Mouse (Mus musculus) midbrain, embryonic 14.5 days (tissue): Measurements from ENCODE around the gene Gm20517. TPM values are rescaled to one million over a fixed set of nuclear protein-coding genes. Genes with fewer than 3 reads are reported as not detected.

Experiments used
- ATAC-seq: fragments of 200-750 bp; cut with Nextera tagmentation; 2 replicates; pipeline ENCODE4 v1.8.0; 2017; ENCODE audit warnings: moderate number of reproducible peaks, moderate library complexity; ENCODE audit not compliant: low FRiP score, low TSS enrichment
- DNase-seq: peaks from one replicate; pipeline ENCODE4 v3.0.0-alpha.2; 2015
- H3K27ac ChIP-seq: fragments of 300-500 bp; sonication (generic); replicated peaks from 2 replicates; pipeline ENCODE4 v1.5.1; 2014; ENCODE audit warnings: mild to moderate bottlenecking, low read depth, low read length, moderate library complexity
- H3K27me3 ChIP-seq: fragments of 300-500 bp; sonication (generic); 2 replicates; pipeline ENCODE4 v1.6.1; 2014; ENCODE audit warnings: low read length, control low read depth, mixed read lengths; ENCODE audit not compliant: control insufficient read depth, insufficient read depth
- H3K36me3 ChIP-seq: fragments of 300-500 bp; sonication (generic); 2 replicates; pipeline ENCODE4 v1.6.1; 2014; ENCODE audit warnings: low read length, control low read depth; ENCODE audit not compliant: control insufficient read depth, insufficient read depth
- H3K4me1 ChIP-seq: fragments of 300-500 bp; sonication (generic); 2 replicates; pipeline ENCODE4 v1.6.1; 2014; ENCODE audit warnings: mild to moderate bottlenecking, antibody characterized with exemption, low read length, control low read depth; ENCODE audit not compliant: control insufficient read depth, insufficient read depth
- H3K4me2 ChIP-seq: fragments of 300-500 bp; sonication (generic); 2 replicates; pipeline ENCODE4 v1.6.1; 2014; ENCODE audit warnings: mild to moderate bottlenecking, low read length, moderate library complexity
- H3K4me3 ChIP-seq: fragments of 300-500 bp; sonication (generic); replicated peaks from 2 replicates; pipeline ENCODE4 v1.5.1; 2014; ENCODE audit warnings: low read depth, low read length
- H3K9ac ChIP-seq: fragments of 300-500 bp; sonication (generic); replicated peaks from 2 replicates; pipeline ENCODE4 v1.6.1; 2014; ENCODE audit warnings: mild to moderate bottlenecking, low read length, moderate library complexity
- H3K9me3 ChIP-seq: fragments of 300-500 bp; sonication (generic); 2 replicates; pipeline ENCODE4 v1.6.1; 2016; ENCODE audit warnings: low read length, control low read depth, mixed read lengths; ENCODE audit not compliant: control insufficient read depth
- WGBS: fragments of 180-500 bp; shearing (Covaris S2); extraction: QIAGEN DNeasy Blood & Tissue Kit; methylation state at CpG from one replicate; pipeline ENCODE4 v1.1.7; 2014; 5-methylcytosine and 5-hydroxymethylcytosine counted together
- polyA plus RNA-seq: library from polyadenylated mRNA; unstranded; fragments of >200 nt; fragmentation: Nextera tagmentation; extraction: Ambion mirVana; gene quantifications from 2 replicates; pipeline ENCODE4 v1.2.1, GENCODE M21; 2014

Gm20517 gene
- polyA plus RNA-seq, 1 experiment from 2014 or later, result 3.2 TPM

GRCm38 (mm10) chr17:47574028-47574427 is 37.4 kb upstream of the Gm20517 start:
- Histone ChIP-seq H3K9me3 (no peaks in the 10 kb centered on the region), H3K4me2 (no peak overlapping the region), H3K27ac (no peak overlapping the region), H3K9ac (no peak overlapping the region), H3K27me3 (no peaks in the 10 kb centered on the region), H3K36me3 (no peaks in the 10 kb centered on the region), H3K4me3 (no peak overlapping the region), H3K4me1 (no peaks in the 10 kb centered on the region)
- ATAC-seq (no peak), DNase-seq (no peak)
- 78% methylated on average over 8 of the region's 8 CpGs for WGBS

DNA sequence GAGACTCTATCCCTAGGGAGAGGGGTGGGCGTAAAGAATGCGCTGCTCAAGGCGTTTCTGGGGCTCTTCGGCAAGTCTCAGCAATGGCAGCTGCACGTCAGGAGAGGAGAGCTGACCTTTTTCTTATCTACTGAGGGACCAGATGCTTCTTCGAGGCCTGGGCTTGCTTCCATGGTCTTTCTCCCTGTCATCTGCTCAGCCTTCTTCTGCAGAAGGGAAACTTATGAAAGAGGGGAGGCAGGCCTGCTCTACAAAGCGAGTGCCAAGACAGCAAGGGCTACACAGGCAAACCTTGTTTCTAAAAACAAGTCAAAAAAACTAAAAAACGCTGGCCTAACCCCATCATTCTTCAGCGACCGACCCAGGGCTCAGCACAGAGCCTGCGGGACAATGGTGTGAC is 36.6 kb upstream of the Gm20517 start:
- H3K9me3 ChIP-seq, result no peaks in the 10 kb centered on the region

GRCm38 (mm10) chr17:47578655-47579054 is 32.7 kb upstream of the Gm20517 start:
- Histone ChIP-seq H3K27me3 (no peaks in the 10 kb centered on the region), H3K9ac (no peak overlapping the region), H3K36me3 (no peaks in the 10 kb centered on the region), H3K4me3 (no peak overlapping the region), H3K4me1 (no peaks in the 10 kb centered on the region), H3K27ac (no peak overlapping the region), H3K4me2 (no peak overlapping the region), H3K9me3 (no peaks in the 10 kb centered on the region)
- DNase-seq (no peak), ATAC-seq (no peak)
- WGBS, result 88% methylated on average over 6 of the region's 6 CpGs

More for the DNA sequence above, 36.6 kb upstream of the Gm20517 start:
- ATAC-seq (no peak), DNase-seq (peak; percentile 1)
- no peaks in the 10 kb centered on the region for H3K4me1 ChIP-seq
- no peaks in the 10 kb centered on the region for H3K27me3 ChIP-seq
- H3K4me2 ChIP-seq, result no peak overlapping the region
- 73% methylated on average over 11 of the region's 11 CpGs for WGBS
- no peak overlapping the region for H3K27ac ChIP-seq
- no peak overlapping the region for H3K9ac ChIP-seq
- no peak overlapping the region for H3K4me3 ChIP-seq
- H3K36me3 ChIP-seq, result no peaks in the 10 kb centered on the region

- no peak overlapping the region for H3K27ac ChIP-seq
- H3K36me3 ChIP-seq, result no peaks in the 10 kb centered on the region
- H3K4me1 ChIP-seq, result no peaks in the 10 kb centered on the region
- ATAC-seq (no peak), DNase-seq (no peak)
- no peak overlapping the region for H3K4me3 ChIP-seq
- 94% methylated on average over 4 of the region's 4 CpGs for WGBS
- no peak overlapping the region for H3K9ac ChIP-seq
- H3K4me2 ChIP-seq, result no peak overlapping the region
- H3K9me3 ChIP-seq, result no peaks in the 10 kb centered on the region
- H3K27me3 ChIP-seq, result no peaks in the 10 kb centered on the region
These were observed 30.4 kb upstream of the Gm20517 start for GRCm38 (mm10) chr17:47580962-47581361.

GRCm38 (mm10) chr17:47588517-47588916 is 22.9 kb upstream of the Gm20517 start:
- Histone ChIP-seq H3K27me3 (no peaks in the 10 kb centered on the region), H3K4me2 (no peak overlapping the region), H3K4me3 (no peak overlapping the region), H3K4me1 (no peaks in the 10 kb centered on the region), H3K9me3 (no peaks in the 10 kb centered on the region), H3K9ac (no peak overlapping the region), H3K36me3 (no peaks in the 10 kb centered on the region), H3K27ac (no peak overlapping the region)
- no peak for DNase-seq
- ATAC-seq, result no peak
- 84% methylated on average over 8 of the region's 8 CpGs for WGBS

- Histone ChIP-seq H3K27me3 (no peaks in the 10 kb centered on the region), H3K9ac (no peak overlapping the region), H3K4me3 (no peak overlapping the region), H3K36me3 (no peaks in the 10 kb centered on the region), H3K9me3 (no peaks in the 10 kb centered on the region), H3K4me1 (peaks cover 20% of the 10 kb centered on the region), H3K4me2 (no peak overlapping the region), H3K27ac (no peak overlapping the region)
- DNase-seq (no peak), ATAC-seq (no peak)
- WGBS, result 93% methylated on average over 3 of the region's 3 CpGs
These were observed 20.3 kb upstream of the Gm20517 start for GRCm38 (mm10) chr17:47591073-47591472.

DNA sequence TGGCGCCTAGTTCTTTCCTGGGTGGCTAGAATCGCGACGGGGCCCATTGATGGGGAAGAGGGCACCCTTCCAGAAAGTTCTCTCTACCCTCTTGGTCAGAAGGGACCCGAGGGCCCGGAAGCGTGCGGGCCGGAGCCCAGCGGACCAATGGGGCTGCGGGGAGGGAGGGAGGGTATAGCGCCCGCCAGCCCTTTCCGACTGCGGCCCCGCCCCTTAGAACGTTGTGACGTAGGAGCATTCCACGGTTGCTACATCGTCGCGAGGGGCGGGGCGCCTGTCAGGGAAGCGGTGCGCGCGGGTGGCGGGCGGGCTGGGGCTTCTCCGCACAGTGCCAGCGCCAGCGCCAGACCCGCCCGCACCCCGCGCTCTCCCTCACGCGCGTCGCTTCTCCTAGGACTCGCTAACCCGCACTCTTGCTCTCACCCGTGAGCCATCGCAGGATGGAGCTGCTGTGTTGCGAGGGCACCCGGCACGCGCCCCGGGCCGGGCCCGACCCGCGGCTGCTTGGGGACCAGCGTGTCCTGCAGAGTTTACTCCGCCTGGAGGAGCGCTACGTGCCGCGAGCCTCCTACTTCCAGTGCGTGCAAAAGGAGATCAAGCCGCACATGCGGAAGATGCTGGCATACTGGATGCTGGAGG is 18.1 kb upstream of the Gm20517 start:
- H3K4me3 ChIP-seq, result peak overlapping the region; percentile 63
- DNase-seq, result peak; percentile 96
- H3K36me3 ChIP-seq, result no peaks in the 10 kb centered on the region
- H3K27ac ChIP-seq, result peak overlapping the region; percentile 71
- ATAC-seq, result peak; percentile 87
- no peaks in the 10 kb centered on the region for H3K27me3 ChIP-seq
- 1% methylated on average over 63 of the region's 63 CpGs for WGBS
- peak overlapping the region; percentile 84 for H3K4me2 ChIP-seq
- H3K9ac ChIP-seq, result peak overlapping the region; percentile 63
- H3K4me1 ChIP-seq, result peaks cover 33% of the 10 kb centered on the region
- no peaks in the 10 kb centered on the region for H3K9me3 ChIP-seq

GRCm38 (mm10) chr17:47593854-47594182 is 17.6 kb upstream of the Gm20517 start:
- peak overlapping the region; percentile 63 for H3K4me3 ChIP-seq
- no peaks in the 10 kb centered on the region for H3K36me3 ChIP-seq
- peak overlapping the region; percentile 63 for H3K9ac ChIP-seq
- peaks cover 33% of the 10 kb centered on the region for H3K4me1 ChIP-seq
- H3K27ac ChIP-seq, result peak overlapping the region; percentile 71
- H3K27me3 ChIP-seq, result no peaks in the 10 kb centered on the region
- H3K4me2 ChIP-seq, result peak overlapping the region; percentile 84
- no peak for DNase-seq
- ATAC-seq, result no peak
- WGBS, result 0% methylated on average over 13 of the region's 13 CpGs
- no peaks in the 10 kb centered on the region for H3K9me3 ChIP-seq

DNA sequence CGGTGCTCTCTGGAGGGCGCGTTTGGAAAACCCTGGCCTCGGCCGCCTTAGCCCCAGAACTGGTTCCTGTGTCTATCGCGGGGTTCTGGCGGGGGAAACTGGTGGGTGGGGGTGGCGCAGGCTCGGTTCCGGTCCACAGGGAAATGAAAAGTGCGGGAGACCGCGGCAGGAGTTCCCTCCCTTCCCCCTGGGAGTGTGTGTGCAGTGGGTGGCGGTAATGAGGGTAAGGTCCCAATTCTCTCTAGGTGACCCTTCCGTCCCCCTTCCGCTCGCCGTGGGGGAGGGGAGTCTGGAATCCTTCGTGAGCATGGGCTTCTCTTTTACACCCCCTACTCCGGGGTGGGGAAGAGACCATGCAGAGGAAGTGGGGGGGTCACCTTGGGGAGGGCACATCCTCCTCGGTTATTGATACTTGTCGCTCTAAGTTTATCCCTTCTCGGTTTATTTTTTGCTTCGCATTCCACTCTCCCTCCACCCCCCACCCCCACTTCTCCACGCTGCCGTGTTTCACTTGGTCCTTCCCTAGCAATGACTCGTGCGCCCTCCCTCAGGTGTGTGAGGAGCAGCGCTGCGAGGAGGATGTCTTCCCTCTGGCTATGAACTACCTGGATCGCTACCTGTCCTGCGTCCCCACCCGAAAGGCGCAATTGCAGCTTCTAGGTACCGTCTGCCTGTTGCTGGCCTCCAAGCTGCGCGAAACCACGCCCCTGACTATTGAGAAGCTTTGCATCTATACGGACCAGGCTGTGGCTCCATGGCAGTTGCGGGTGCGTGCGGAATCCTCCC is 17.0 kb upstream of the Gm20517 start:
- H3K4me1 ChIP-seq, result peaks cover 33% of the 10 kb centered on the region
- WGBS, result under 1% methylated on average over 43 of the region's 43 CpGs
- peak; percentile 44 for DNase-seq
- peaks cover 5% of the 10 kb centered on the region; the same call in 1 of the 2 replicates for H3K36me3 ChIP-seq
- H3K4me2 ChIP-seq, result peak overlapping the region; percentile 84
- H3K27ac ChIP-seq, result peak overlapping the region; percentile 71
- peak overlapping the region; percentile 63 for H3K9ac ChIP-seq
- no peaks in the 10 kb centered on the region for H3K27me3 ChIP-seq
- H3K4me3 ChIP-seq, result peak overlapping the region; percentile 63
- no peaks in the 10 kb centered on the region for H3K9me3 ChIP-seq
- ATAC-seq, result 0 out of 2 replicates have a peak, but pooled peaks have one; percentile 2
